Mouse (Mus musculus) liver, embryonic 14.5 days (tissue): ENCODE data around the gene Nmnat1.

Source experiments
- CTCF ChIP-seq: IDR thresholded peaks from 2 replicates; pipeline ENCODE4 v1.5.1; 2016; ENCODE audit warnings: antibody characterized with exemption, low read depth, control low read depth
- EP300 ChIP-seq: IDR thresholded peaks from 2 replicates; pipeline ENCODE4 v1.6.1; 2016; ENCODE audit warnings: antibody characterized with exemption, low read depth

DNA sequence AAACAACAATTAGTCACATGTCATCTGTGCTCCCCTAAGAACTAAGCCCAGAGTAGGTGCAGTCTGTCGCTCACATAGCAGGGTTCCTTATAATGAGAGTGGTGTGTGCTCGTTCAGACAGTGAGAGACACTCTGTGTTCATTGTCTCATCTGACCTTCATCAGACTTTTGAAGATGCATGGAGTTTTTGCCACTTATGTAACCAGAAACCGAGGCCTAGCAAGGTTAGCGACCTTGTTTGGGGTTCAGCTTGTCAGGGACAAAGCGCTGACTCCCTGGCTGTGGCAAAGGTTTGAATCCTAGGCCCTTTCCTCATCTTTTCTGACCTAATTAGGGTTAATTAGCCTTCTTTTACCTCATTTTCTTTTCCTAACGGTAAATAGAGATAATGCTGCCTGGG is 39.0 kb upstream of the Nmnat1 start:
- TF ChIP-seq CTCF (no peak), EP300 (no peak)
